Mouse (Mus musculus): ENCODE measurements around the gene Tns3. TPM values are rescaled to one million over a fixed set of nuclear protein-coding genes. Genes with fewer than 3 reads are reported as not detected.
A peak's percentile ranks its signal among the peaks of the same experiment; 100 is the strongest.

Gene Tns3
- polyA plus RNA-seq, 1 experiment from 2014 or later, result 26.0 TPM

- 79% methylated on average over 5 of the region's 5 CpGs for WGBS
- Histone ChIP-seq H3K36me3 (ENCODE audit: control insufficient read depth, insufficient read depth, low read length) (peaks cover 5% of the 10 kb centered on the region; the same call in 1 of the 2 replicates), H3K4me2 (ENCODE audit: low read depth, severe bottlenecking) (no peak overlapping the region)
Measured at GRCm38 (mm10) chr11:8595642-8596041, 68.7 kb downstream of the Tns3 start.

DNA sequence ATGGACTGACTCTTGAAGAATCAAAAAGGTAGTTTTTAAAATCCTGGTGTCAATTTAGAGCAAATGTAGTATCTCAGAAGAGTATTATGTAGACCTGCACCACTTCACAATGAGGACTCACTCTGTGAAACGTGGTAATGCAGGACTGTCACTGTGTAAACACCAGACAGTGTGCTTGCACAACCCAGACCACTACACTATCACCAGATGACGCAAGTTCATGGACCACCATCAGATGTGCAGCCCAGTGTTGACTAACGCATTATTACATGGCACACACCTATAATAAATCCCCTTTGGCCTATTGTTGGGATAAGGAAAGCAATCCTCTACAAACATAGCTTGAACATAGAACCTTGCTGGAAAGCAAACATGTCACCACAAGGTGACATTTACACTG is 71.2 kb downstream of the Tns3 start:
- WGBS, result 97% methylated on average over 3 of the region's 3 CpGs
- ATAC-seq (ENCODE audit: insufficient number of reproducible peaks, low FRiP score, low TSS enrichment, low read depth), result no peak
- Histone ChIP-seq H3K27ac (replicated peaks; ENCODE audit: low read depth, low read length) (no peak overlapping the region), H3K9ac (ENCODE audit: low read length) (no peak overlapping the region), H3K9me3 (ENCODE audit: control insufficient read depth, low read length) (no peaks in the 10 kb centered on the region), H3K27me3 (ENCODE audit: control insufficient read depth, insufficient read depth, low read length) (no peaks in the 10 kb centered on the region), H3K4me2 (ENCODE audit: low read depth, severe bottlenecking) (no peak overlapping the region), H3K36me3 (ENCODE audit: control insufficient read depth, insufficient read depth, low read length) (no peaks in the 10 kb centered on the region; the same call in 1 of the 2 replicates), H3K4me3 (ENCODE audit: low read depth, low read length) (no peak overlapping the region), H3K4me1 (ENCODE audit: control insufficient read depth, insufficient read depth, low read length) (0 out of 2 replicates have a peak, but pooled peaks cover 2% of the 10 kb centered on the region)
- DNase-seq (ENCODE audit: low spot score), result no peak

More at GRCm38 (mm10) chr11:8595642-8596041, 68.7 kb downstream of the Tns3 start:
- ATAC-seq (ENCODE audit: insufficient number of reproducible peaks, low FRiP score, low TSS enrichment, low read depth) (no peak), DNase-seq (ENCODE audit: low spot score) (no peak)
- Histone ChIP-seq H3K9me3 (ENCODE audit: control insufficient read depth, low read length) (no peaks in the 10 kb centered on the region), H3K4me3 (ENCODE audit: low read depth, low read length) (no peak overlapping the region), H3K9ac (ENCODE audit: low read length) (no peak overlapping the region), H3K27me3 (ENCODE audit: control insufficient read depth, insufficient read depth, low read length) (no peaks in the 10 kb centered on the region), H3K4me1 (ENCODE audit: control insufficient read depth, insufficient read depth, low read length) (no peaks in the 10 kb centered on the region), H3K27ac (replicated peaks; ENCODE audit: low read depth, low read length) (no peak overlapping the region)

- WGBS, result 94% methylated on average over 5 of the region's 5 CpGs
- H3K9ac ChIP-seq (ENCODE audit: low read length), result no peak overlapping the region
- no peak overlapping the region for H3K4me2 ChIP-seq (ENCODE audit: low read depth, severe bottlenecking)
- H3K27me3 ChIP-seq (ENCODE audit: control insufficient read depth, insufficient read depth, low read length), result no peaks in the 10 kb centered on the region
- H3K4me1 ChIP-seq (ENCODE audit: control insufficient read depth, insufficient read depth, low read length), result 0 out of 2 replicates have a peak, but pooled peaks cover 2% of the 10 kb centered on the region
- no peaks in the 10 kb centered on the region for H3K9me3 ChIP-seq (ENCODE audit: control insufficient read depth, low read length)
- no peak for ATAC-seq (ENCODE audit: insufficient number of reproducible peaks, low FRiP score, low TSS enrichment, low read depth)
- H3K27ac ChIP-seq (replicated peaks; ENCODE audit: low read depth, low read length), result no peak overlapping the region
- H3K36me3 ChIP-seq (ENCODE audit: control insufficient read depth, insufficient read depth, low read length), result no peaks in the 10 kb centered on the region; the same call in 1 of the 2 replicates
- no peak overlapping the region for H3K4me3 ChIP-seq (ENCODE audit: low read depth, low read length)
- no peak for DNase-seq (ENCODE audit: low spot score)
Measured at GRCm38 (mm10) chr11:8591271-8591670, 73.1 kb downstream of the Tns3 start.

- Histone ChIP-seq H3K9ac (ENCODE audit: low read length) (no peak overlapping the region), H3K4me2 (ENCODE audit: low read depth, severe bottlenecking) (no peak overlapping the region), H3K27ac (replicated peaks; ENCODE audit: low read depth, low read length) (no peak overlapping the region), H3K36me3 (ENCODE audit: control insufficient read depth, insufficient read depth, low read length) (no peaks in the 10 kb centered on the region; the same call in 1 of the 2 replicates), H3K4me3 (ENCODE audit: low read depth, low read length) (no peak overlapping the region), H3K27me3 (ENCODE audit: control insufficient read depth, insufficient read depth, low read length) (no peaks in the 10 kb centered on the region), H3K9me3 (ENCODE audit: control insufficient read depth, low read length) (no peaks in the 10 kb centered on the region), H3K4me1 (ENCODE audit: control insufficient read depth, insufficient read depth, low read length) (peaks cover 16% of the 10 kb centered on the region)
- ATAC-seq (ENCODE audit: insufficient number of reproducible peaks, low FRiP score, low TSS enrichment, low read depth), result no peak
- WGBS, result 74% methylated on average over 9 of the region's 9 CpGs
- no peak for DNase-seq (ENCODE audit: low spot score)
Measured at GRCm38 (mm10) chr11:8589226-8589905, 75.0 kb downstream of the Tns3 start.

DNA sequence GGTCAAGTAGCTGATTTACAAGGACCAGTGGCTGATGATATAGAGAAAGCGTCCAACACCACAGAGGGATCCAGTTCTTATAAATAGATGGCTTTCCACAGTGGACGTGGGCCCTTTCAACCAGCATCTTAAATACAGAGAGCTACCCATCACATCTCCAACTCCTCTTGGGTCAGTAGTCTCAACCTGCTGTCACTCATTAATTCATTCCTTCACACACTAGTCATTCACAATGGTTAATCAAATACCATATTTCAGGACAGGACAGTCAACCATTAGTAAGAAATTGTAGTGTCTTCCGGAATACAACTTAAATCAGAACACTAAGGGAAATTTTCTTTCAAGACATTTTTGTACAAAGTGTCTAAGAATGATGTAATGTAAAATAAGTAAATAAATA is 76.4 kb downstream of the Tns3 start:
- DNase-seq (ENCODE audit: low spot score), result no peak
- Histone ChIP-seq H3K27ac (replicated peaks; ENCODE audit: low read depth, low read length) (no peak overlapping the region), H3K4me1 (ENCODE audit: control insufficient read depth, insufficient read depth, low read length) (peaks cover 20% of the 10 kb centered on the region), H3K9me3 (ENCODE audit: control insufficient read depth, low read length) (no peaks in the 10 kb centered on the region), H3K36me3 (ENCODE audit: control insufficient read depth, insufficient read depth, low read length) (no peaks in the 10 kb centered on the region; the same call in 1 of the 2 replicates), H3K4me3 (ENCODE audit: low read depth, low read length) (no peak overlapping the region), H3K27me3 (ENCODE audit: control insufficient read depth, insufficient read depth, low read length) (no peaks in the 10 kb centered on the region), H3K4me2 (ENCODE audit: low read depth, severe bottlenecking) (no peak overlapping the region), H3K9ac (ENCODE audit: low read length) (no peak overlapping the region)
- no peak for ATAC-seq (ENCODE audit: insufficient number of reproducible peaks, low FRiP score, low TSS enrichment, low read depth)
- 88% methylated on average over 3 of the region's 3 CpGs for WGBS

- peaks cover 20% of the 10 kb centered on the region for H3K4me1 ChIP-seq (ENCODE audit: control insufficient read depth, insufficient read depth, low read length)
- no peaks in the 10 kb centered on the region; the same call in 1 of the 2 replicates for H3K36me3 ChIP-seq (ENCODE audit: control insufficient read depth, insufficient read depth, low read length)
- DNase-seq (ENCODE audit: low spot score) (no peak), ATAC-seq (ENCODE audit: insufficient number of reproducible peaks, low FRiP score, low TSS enrichment, low read depth) (no peak)
- H3K9ac ChIP-seq (ENCODE audit: low read length), result no peak overlapping the region
- no peak overlapping the region for H3K4me3 ChIP-seq (ENCODE audit: low read depth, low read length)
- 71% methylated on average over 10 of the region's 10 CpGs for WGBS
- no peaks in the 10 kb centered on the region for H3K9me3 ChIP-seq (ENCODE audit: control insufficient read depth, low read length)
- no peak overlapping the region for H3K27ac ChIP-seq (replicated peaks; ENCODE audit: low read depth, low read length)
- H3K4me2 ChIP-seq (ENCODE audit: low read depth, severe bottlenecking), result no peak overlapping the region
- no peaks in the 10 kb centered on the region for H3K27me3 ChIP-seq (ENCODE audit: control insufficient read depth, insufficient read depth, low read length)
Measured at GRCm38 (mm10) chr11:8586996-8587644, 77.2 kb downstream of the Tns3 start.

- Histone ChIP-seq H3K27ac (replicated peaks; ENCODE audit: low read depth, low read length) (no peak overlapping the region), H3K27me3 (ENCODE audit: control insufficient read depth, insufficient read depth, low read length) (no peaks in the 10 kb centered on the region), H3K4me2 (ENCODE audit: low read depth, severe bottlenecking) (no peak overlapping the region), H3K4me3 (ENCODE audit: low read depth, low read length) (no peak overlapping the region), H3K9me3 (ENCODE audit: control insufficient read depth, low read length) (no peaks in the 10 kb centered on the region), H3K9ac (ENCODE audit: low read length) (no peak overlapping the region), H3K4me1 (ENCODE audit: control insufficient read depth, insufficient read depth, low read length) (peaks cover 20% of the 10 kb centered on the region), H3K36me3 (ENCODE audit: control insufficient read depth, insufficient read depth, low read length) (no peaks in the 10 kb centered on the region; the same call in 1 of the 2 replicates)
- no peak for DNase-seq (ENCODE audit: low spot score)
- no peak for ATAC-seq (ENCODE audit: insufficient number of reproducible peaks, low FRiP score, low TSS enrichment, low read depth)
- 86% methylated on average over 2 of the region's 2 CpGs for WGBS
Measured at GRCm38 (mm10) chr11:8586374-8586773, 78.0 kb downstream of the Tns3 start.

DNA sequence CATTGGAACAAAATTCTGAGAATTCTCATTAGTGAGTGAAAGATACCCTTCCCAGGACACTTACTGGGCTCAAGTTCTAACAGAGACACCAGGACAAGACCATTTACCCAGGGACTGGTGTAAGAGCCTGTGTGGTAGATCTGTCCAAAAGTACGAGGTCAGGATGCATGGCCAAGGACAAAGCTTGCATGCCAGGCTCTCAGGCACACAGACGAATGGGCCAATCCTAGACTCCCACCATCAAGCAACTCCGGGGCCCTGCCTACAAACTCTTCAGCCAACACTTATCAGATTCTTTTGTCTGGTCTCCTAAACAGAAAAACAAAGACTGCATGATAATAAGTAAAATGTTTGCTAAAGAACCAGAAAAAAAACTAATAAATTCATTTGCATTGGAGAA is 78.6 kb downstream of the Tns3 start:
- no peak for DNase-seq (ENCODE audit: low spot score)
- H3K27ac ChIP-seq (replicated peaks; ENCODE audit: low read depth, low read length), result peak overlapping the region; percentile 39; the same call in 1 of the 2 replicates
- no peak overlapping the region for H3K9ac ChIP-seq (ENCODE audit: low read length)
- no peaks in the 10 kb centered on the region; the same call in 1 of the 2 replicates for H3K36me3 ChIP-seq (ENCODE audit: control insufficient read depth, insufficient read depth, low read length)
- no peaks in the 10 kb centered on the region for H3K27me3 ChIP-seq (ENCODE audit: control insufficient read depth, insufficient read depth, low read length)
- peaks cover 20% of the 10 kb centered on the region for H3K4me1 ChIP-seq (ENCODE audit: control insufficient read depth, insufficient read depth, low read length)
- 85% methylated on average over 3 of the region's 3 CpGs for WGBS
- H3K4me2 ChIP-seq (ENCODE audit: low read depth, severe bottlenecking), result no peak overlapping the region
- no peak for ATAC-seq (ENCODE audit: insufficient number of reproducible peaks, low FRiP score, low TSS enrichment, low read depth)
- no peak overlapping the region for H3K4me3 ChIP-seq (ENCODE audit: low read depth, low read length)
- H3K9me3 ChIP-seq (ENCODE audit: control insufficient read depth, low read length), result no peaks in the 10 kb centered on the region
